Mouse (Mus musculus) MEL (cell line): ENCODE measurements around the gene Tbc1d5. TPM values are rescaled to one million over a fixed set of nuclear protein-coding genes. Genes with fewer than 3 reads are reported as not detected.
A peak's percentile ranks its signal among the peaks of the same experiment; 100 is the strongest.

Experiments
- DNase-seq: peaks from one replicate; pipeline ENCODE4 v3.0.0; 2011; ENCODE audit warnings: low read depth, low spot score
- H3K27ac ChIP-seq: 2 replicates; pipeline ENCODE4 v1.5.1; 2012; ENCODE audit warnings: low read depth, mild to moderate bottlenecking, control low read depth, low read length, moderate library complexity; ENCODE audit not compliant: control insufficient read depth
- H3K27me3 ChIP-seq, 2 experiments: fragments of 150-350 bp in 1 of 2; sonication (generic) in 1 of 2; 2 replicates each; pipeline ENCODE4 v1.6.1; 2012; ENCODE audit warnings: low read length in 2 of 2, mild to moderate bottlenecking in 2 of 2, improper control_type of control experiment in 1 of 2, moderate library complexity in 1 of 2; ENCODE audit not compliant: insufficient read depth in 2 of 2, control insufficient read depth in 1 of 2
- H3K36me3 ChIP-seq, 2 experiments: 2 replicates each; pipeline ENCODE4 v1.6.1; 2012 to 2014; ENCODE audit warnings: low read length in 2 of 2, improper control_type of control experiment in 1 of 2, inconsistent platforms in 1 of 2, mild to moderate bottlenecking in 1 of 2; ENCODE audit not compliant: insufficient read depth in 2 of 2, control insufficient read depth in 1 of 2
- H3K4me1 ChIP-seq, 2 experiments: fragments of 150-350 bp in 1 of 2; sonication (generic) in 1 of 2; 2 replicates each; pipeline ENCODE4 v1.6.1; 2012; ENCODE audit warnings: low read length in 2 of 2, improper control_type of control experiment in 1 of 2, mild to moderate bottlenecking in 1 of 2; ENCODE audit not compliant: insufficient read depth in 2 of 2, control insufficient read depth in 1 of 2
- H3K4me3 ChIP-seq, 2 experiments: fragments of 150-350 bp in 1 of 2; sonication (generic) in 1 of 2; 2 replicates each; pipeline ENCODE4 v1.5.1; 2012; ENCODE audit warnings: low read depth in 2 of 2, low read length in 2 of 2, mild to moderate bottlenecking in 2 of 2, moderate library complexity in 2 of 2, control low read depth in 1 of 2, improper control_type of control experiment in 1 of 2; ENCODE audit not compliant: control insufficient read depth in 1 of 2, insufficient read depth in 1 of 2
- H3K79me2 ChIP-seq: 2 replicates; pipeline ENCODE4 v1.6.1; 2012; ENCODE audit warnings: mild to moderate bottlenecking, low read length, moderate library complexity; ENCODE audit not compliant: control insufficient read depth, poor library complexity, insufficient read depth
- H3K9ac ChIP-seq: 2 replicates; pipeline ENCODE4 v1.6.1; 2012; ENCODE audit warnings: low read depth, mild to moderate bottlenecking, control low read depth, low read length, moderate library complexity; ENCODE audit not compliant: control insufficient read depth, poor library complexity, severe bottlenecking
- H3K9me3 ChIP-seq: fragments of 150-350 bp; sonication (generic); replicated peaks from 2 replicates; pipeline ENCODE4 v1.6.1; 2012; ENCODE audit warnings: mild to moderate bottlenecking, low read length, improper control_type of control experiment, moderate library complexity; ENCODE audit not compliant: insufficient read depth
- CHD1 ChIP-seq: IDR thresholded peaks from 2 replicates; pipeline ENCODE4 v1.6.1; 2012; ENCODE audit warnings: low read depth, mild to moderate bottlenecking, inconsistent platforms, low read length, improper control_type of control experiment
- CHD2 ChIP-seq: IDR thresholded peaks from 2 replicates; pipeline ENCODE4 v1.6.1; 2011; ENCODE audit warnings: low read length, improper control_type of control experiment
- E2F4 ChIP-seq: IDR thresholded peaks from 2 replicates; pipeline ENCODE4 v1.6.1; 2011; ENCODE audit warnings: low read depth, low read length, improper control_type of control experiment, borderline replicate concordance
- ELF1 ChIP-seq: IDR thresholded peaks from 2 replicates; pipeline ENCODE4 v1.6.1; 2014; ENCODE audit warnings: low read depth, mild to moderate bottlenecking, inconsistent platforms, low read length, improper control_type of control experiment, moderate library complexity
- GABPA ChIP-seq: IDR thresholded peaks from 2 replicates; pipeline ENCODE4 v1.6.1; 2012; ENCODE audit warnings: low read depth, mild to moderate bottlenecking, inconsistent platforms, low read length, improper control_type of control experiment, moderate library complexity
- GATA1 ChIP-seq: IDR thresholded peaks from 2 replicates; pipeline ENCODE4 v1.6.1; 2011; ENCODE audit warnings: low read depth, low read length, improper control_type of control experiment
- HCFC1 ChIP-seq: IDR thresholded peaks from 2 replicates; pipeline ENCODE4 v1.6.1; 2012; ENCODE audit warnings: low read depth, mild to moderate bottlenecking, inconsistent platforms, low read length, improper control_type of control experiment, moderate library complexity
- JUND ChIP-seq: IDR thresholded peaks from 2 replicates; pipeline ENCODE4 v1.6.1; 2011; ENCODE audit warnings: low read depth, mild to moderate bottlenecking, improper control_type of control experiment, low read length
- KAT2A ChIP-seq: conservative IDR thresholded peaks from 2 replicates; pipeline ENCODE4 v1.6.1; 2012; ENCODE audit warnings: low read depth, low read length, improper control_type of control experiment, inconsistent platforms
- MAFK ChIP-seq: IDR thresholded peaks from 2 replicates; pipeline ENCODE4 v1.6.1; 2011; ENCODE audit warnings: low read depth, mild to moderate bottlenecking, low read length, improper control_type of control experiment, borderline replicate concordance
- MAX ChIP-seq: IDR thresholded peaks from 2 replicates; pipeline ENCODE4 v1.6.1; 2011; ENCODE audit warnings: low read length, improper control_type of control experiment
- MAZ ChIP-seq: IDR thresholded peaks from 2 replicates; pipeline ENCODE4 v1.6.1; 2012; ENCODE audit warnings: low read depth, mild to moderate bottlenecking, inconsistent platforms, low read length, improper control_type of control experiment
- MEF2A ChIP-seq: IDR thresholded peaks from 2 replicates; pipeline ENCODE4 v1.6.1; 2014; ENCODE audit warnings: low read depth, mild to moderate bottlenecking, inconsistent platforms, low read length, improper control_type of control experiment; ENCODE audit not compliant: poor library complexity, insufficient replicate concordance, severe bottlenecking; ENCODE audit errors: extremely low read depth
- MXI1 ChIP-seq: IDR thresholded peaks from 2 replicates; pipeline ENCODE4 v1.6.1; 2011; ENCODE audit warnings: mild to moderate bottlenecking, low read depth, low read length, improper control_type of control experiment
- MYC ChIP-seq: IDR thresholded peaks from 2 replicates; pipeline ENCODE4 v1.6.1; 2011; ENCODE audit warnings: low read depth, mild to moderate bottlenecking, low read length, improper control_type of control experiment, moderate library complexity
- NELFE ChIP-seq: IDR thresholded peaks from 2 replicates; pipeline ENCODE4 v1.6.1; 2011; ENCODE audit warnings: low read depth, low read length, improper control_type of control experiment
- NRF1 ChIP-seq: IDR thresholded peaks from 2 replicates; pipeline ENCODE4 v1.6.1; 2014; ENCODE audit warnings: low read depth, mild to moderate bottlenecking, inconsistent platforms, low read length, improper control_type of control experiment, moderate library complexity; ENCODE audit not compliant: poor library complexity, insufficient read depth, severe bottlenecking
- POLR2A ChIP-seq, 2 experiments: IDR thresholded peaks; 2 replicates each; pipeline ENCODE4 v1.6.1; 2011 to 2012; ENCODE audit warnings: low read length in 2 of 2, mild to moderate bottlenecking in 2 of 2, control low read depth in 1 of 2, improper control_type of control experiment in 1 of 2, low read depth in 1 of 2, moderate library complexity in 1 of 2; ENCODE audit not compliant: control insufficient read depth in 1 of 2, insufficient read depth in 1 of 2, poor library complexity in 1 of 2
- POLR2AphosphoS2 ChIP-seq: IDR thresholded peaks from 2 replicates; pipeline ENCODE4 v1.6.1; 2011; ENCODE audit warnings: low read length, improper control_type of control experiment
- POLR2AphosphoS5 ChIP-seq: IDR thresholded peaks from 2 replicates; pipeline ENCODE4 v1.6.1; 2012; ENCODE audit warnings: low read depth, borderline replicate concordance, mild to moderate bottlenecking, inconsistent platforms, low read length, moderate library complexity, mixed read lengths
- RAD21 ChIP-seq: IDR thresholded peaks from 2 replicates; pipeline ENCODE4 v1.6.1; 2011; ENCODE audit warnings: mild to moderate bottlenecking, low read depth, low read length, improper control_type of control experiment
- RCOR1 ChIP-seq: IDR thresholded peaks from 2 replicates; pipeline ENCODE4 v1.6.1; 2012; ENCODE audit warnings: low read depth, mild to moderate bottlenecking, inconsistent platforms, low read length, improper control_type of control experiment
- SIN3A ChIP-seq: IDR thresholded peaks from 2 replicates; pipeline ENCODE4 v1.6.1; 2012; ENCODE audit warnings: low read length, improper control_type of control experiment, inconsistent platforms
- TBP ChIP-seq: IDR thresholded peaks from 2 replicates; pipeline ENCODE4 v1.8.0; 2011; ENCODE audit warnings: low read depth, low read length, improper control_type of control experiment
- TCF12 ChIP-seq: IDR thresholded peaks from 2 replicates; pipeline ENCODE4 v1.6.1; 2014; ENCODE audit warnings: low read depth, mild to moderate bottlenecking, inconsistent platforms, low read length, improper control_type of control experiment, moderate library complexity
- UBTF ChIP-seq: IDR thresholded peaks from 2 replicates; pipeline ENCODE4 v1.6.1; 2012; ENCODE audit warnings: low read depth, mild to moderate bottlenecking, inconsistent platforms, low read length, improper control_type of control experiment, moderate library complexity, borderline replicate concordance; ENCODE audit not compliant: insufficient read depth
- USF1 ChIP-seq: IDR thresholded peaks from 2 replicates; pipeline ENCODE4 v1.6.1; 2014; ENCODE audit warnings: low read depth, mild to moderate bottlenecking, inconsistent platforms, low read length, improper control_type of control experiment, moderate library complexity
- ZKSCAN1 ChIP-seq: IDR thresholded peaks from 2 replicates; pipeline ENCODE4 v1.6.1; 2012; ENCODE audit warnings: low read depth, mild to moderate bottlenecking, inconsistent platforms, low read length, improper control_type of control experiment, moderate library complexity
- ZMIZ1 ChIP-seq: IDR thresholded peaks from 2 replicates; pipeline ENCODE4 v1.6.1; 2012; ENCODE audit warnings: low read depth, mild to moderate bottlenecking, inconsistent platforms, low read length, improper control_type of control experiment, moderate library complexity
- polyA plus RNA-seq, 2 experiments: library from polyadenylated mRNA; stranded (reverse) in 1 of 2; unstranded in 1 of 2; fragments of >175 nt in 1 of 2; fragments of >200 nt in 1 of 2; gene quantifications; 2 replicates each; pipeline versions ENCODE4 v1.2.1 to v1.2.4; 2012; ENCODE audit warnings: low replicate concordance in 2 of 2, low read depth in 1 of 2; ENCODE audit not compliant: insufficient read length in 2 of 2, insufficient read depth in 1 of 2, missing spikeins in 1 of 2
- total RNA-seq: library from RNA; depleted of rRNA; stranded (reverse); fragments of 300-350 nt; gene quantifications from 2 replicates; pipeline ENCODE4 v1.2.3, GENCODE M21; 2012

Tbc1d5 gene
- total and polyA plus RNA-seq, 3 experiments, result 5.4 to 116 (median 8.2) TPM

GRCm38 (mm10) chr17:51182715-51183114 lies 3.6 kb upstream of the Tbc1d5 start:
- DNase-seq, result no peak
- Histone ChIP-seq H3K27ac (no peak overlapping the region), H3K27me3 (no peaks in the 10 kb centered on the region), H3K4me1 (peaks cover 2 to 3% of the 10 kb centered on the region in 2 experiments; a peak in 3 of 4 replicates), H3K9ac (no peak overlapping the region), H3K79me2 (peaks cover 11% of the 10 kb centered on the region), H3K36me3 (peaks cover 0 to 9% of the 10 kb centered on the region in 2 experiments; a peak in 2 of 4 replicates), H3K4me3 (no peak overlapping the region), H3K9me3 (no peaks in the 10 kb centered on the region)
- TF ChIP-seq MEF2A (no peak), KAT2A (no peak), NRF1 (no peak), POLR2A (IDR thresholded peaks at IDR 0.05; ENCODE audit: control insufficient read depth in 1 of 2, insufficient read depth in 1 of 2, low read depth in 1 of 2, low read length in 2 of 2, poor library complexity in 1 of 2) (no peak), E2F4 (no peak), NELFE (no peak), CHD1 (no peak), UBTF (no peak), JUND (no peak)

GRCm38 (mm10) chr17:51178491-51179194 lies 509 bp downstream of the Tbc1d5 start:
- H3K4me3 ChIP-seq, result peak overlapping the region; percentile 86 to 95
- no peak for TF ChIP-seq MAZ
- TF ChIP-seq NELFE, result peak; percentile 49; the same call in 1 of the 2 replicates
- TF ChIP-seq MYC, result 0 out of 2 replicates have a peak, but pooled peaks have one; percentile 71
- TF ChIP-seq POLR2AphosphoS2, result no peak; the same call in 1 of the 2 replicates
- TF ChIP-seq E2F4, result no peak
- no peak for TF ChIP-seq JUND
- no peak for TF ChIP-seq RCOR1
- no peak; the same call in 1 of the 2 replicates for TF ChIP-seq SIN3A
- peak; percentile 74; the same call in 1 of the 2 replicates for TF ChIP-seq MAX
- TF ChIP-seq KAT2A, result no peak; the same call in 1 of the 2 replicates
- peak; percentile 79 for TF ChIP-seq MXI1
- peak; percentile 41; the same call in 1 of the 2 replicates for TF ChIP-seq TCF12
- TF ChIP-seq RAD21, result no peak
- no peak for TF ChIP-seq CHD1
- no peak; the same call in 1 of the 2 replicates for TF ChIP-seq POLR2AphosphoS5
- peak; percentile 76 for TF ChIP-seq ELF1
- no peak for TF ChIP-seq GATA1
- TF ChIP-seq CHD2, result no peak
- TF ChIP-seq MAFK, result no peak
- peak; percentile 24; the same call in 1 of the 2 replicates for TF ChIP-seq USF1
- TF ChIP-seq HCFC1, result peak; percentile 72
- no peak for TF ChIP-seq ZKSCAN1
- TF ChIP-seq ZMIZ1, result peak; percentile 70
- peak; percentile 8; the same call in 1 of the 2 replicates for TF ChIP-seq NRF1
- TF ChIP-seq TBP, result peak; percentile 75
- TF ChIP-seq GABPA, result no peak

More at GRCm38 (mm10) chr17:51178491-51179194, 509 bp downstream of the Tbc1d5 start:
- no peaks in the 10 kb centered on the region for H3K27me3 ChIP-seq
- H3K4me1 ChIP-seq, result peaks cover 8 to 11% of the 10 kb centered on the region in 2 experiments
- H3K79me2 ChIP-seq, result peaks cover 19% of the 10 kb centered on the region
- peaks cover 0 to 25% of the 10 kb centered on the region in 2 experiments; a peak in 2 of 4 replicates for H3K36me3 ChIP-seq
- H3K9ac ChIP-seq, result peak overlapping the region; percentile 95
- no peaks in the 10 kb centered on the region for H3K9me3 ChIP-seq
- H3K27ac ChIP-seq, result peak overlapping the region; percentile 94
- peak; percentile 89 for DNase-seq
